In genomic region chr1:132542762-132543306, GRCm38 (mm10) we compare ENCODE assay signal across 7 mouse cellular contexts. TPM values are rescaled to one million over a fixed set of nuclear protein-coding genes. Genes with fewer than 3 reads are reported as not detected.
DNase-seq lines count a peak whose midpoint lies in the region; ATAC-seq lines count a peak whose summit lies in the region.

Cntn2 (minus strand) TSS chr1:132543256.

- WGBS in forebrain, embryonic 15.5 days: under 1% methylated on average over 30 of the region's 30 CpGs
- WGBS in liver, embryonic 12.5 days (ENCODE audit: insufficient replicate concordance): 5% methylated on average over 30 of the region's 30 CpGs

- peak within 1 kb of the TSS; percentile 67 for H3K4me2 ChIP-seq in forebrain, embryonic 15.5 days (replicated peaks)
- H3K4me2 ChIP-seq in liver, embryonic 12.5 days: no peak within 1 kb of the TSS

- peak within 1 kb of the TSS; percentile 51 for H3K4me3 ChIP-seq in forebrain, embryonic 15.5 days
- H3K4me3 ChIP-seq in liver, embryonic 12.5 days: no peak within 1 kb of the TSS

- H3K36me3 ChIP-seq in forebrain, embryonic 15.5 days: no peaks in the 10 kb centered on the region
- no peaks in the 10 kb centered on the region for H3K36me3 ChIP-seq in liver, embryonic 12.5 days

- peak within 1 kb of the TSS; percentile 69 for H3K9ac ChIP-seq in forebrain, embryonic 15.5 days (replicated peaks)
- no peak within 1 kb of the TSS for H3K9ac ChIP-seq in liver, embryonic 12.5 days

- H3K27ac ChIP-seq in forebrain, embryonic 15.5 days (replicated peaks): peak within 1 kb of the TSS; percentile 89
- no peak within 1 kb of the TSS for H3K27ac ChIP-seq in liver, embryonic 12.5 days

- H3K27me3 ChIP-seq in forebrain, embryonic 15.5 days: no peaks in the 10 kb centered on the region
- peaks cover 81% of the 10 kb centered on the region for H3K27me3 ChIP-seq in liver, embryonic 12.5 days (replicated peaks)

- H3K4me1 ChIP-seq in forebrain, embryonic 15.5 days: peaks cover 39% of the 10 kb centered on the region
- peaks cover 4% of the 10 kb centered on the region; the same call in 1 of the 2 replicates for H3K4me1 ChIP-seq in liver, embryonic 12.5 days

- ATAC-seq in cerebellum, adult (ENCODE audit: insufficient number of reproducible peaks, low FRiP score, low TSS enrichment): peak; percentile 84
- ATAC-seq in forebrain, embryonic 15.5 days (replicated peaks): peak; percentile 91
- ATAC-seq in liver, embryonic 12.5 days: no peak

- DNase-seq in ES-CJ7 (ENCODE audit: low read depth, low spot score): peak; percentile 79
- peak in 1 of 2 experiments; percentile 83 for DNase-seq in left cerebral cortex, adult 8-10 months (ENCODE audit: low spot score in 2 of 2)
- peak; percentile 68 for DNase-seq in retina, embryonic 14.5 days (ENCODE audit: low spot score)
- DNase-seq in urinary bladder, postnatal 4 days (ENCODE audit: low spot score in 2 of 2): no peak

- H3K9me3 ChIP-seq in forebrain, embryonic 15.5 days: no peaks in the 10 kb centered on the region
- H3K9me3 ChIP-seq in liver, embryonic 12.5 days (replicated peaks): no peaks in the 10 kb centered on the region

RNA-seq across cellular contexts. Expression of gene Cntn2, which starts in this region (rescaled TPM):
- polyA plus RNA-seq in forebrain, embryonic 15.5 days (2015; fragmentation: Nextera tagmentation; extraction: Ambion mirVana): 117 and 137 TPM in 2 replicates
- total RNA-seq in left cerebral cortex, adult 8-10 months (2022): 100 to 1,000 TPM in 2 of 4 experiments, 10 to 100 TPM in 2; 96.9 to 104 (median 101) TPM
- polyA plus RNA-seq in liver, embryonic 12.5 days (2016; fragmentation: Nextera tagmentation; extraction: Ambion mirVana): 0.02 and 0.19 TPM in 2 replicates

Comparison
In these comparisons a context has a peak if more than half of its experiments do, and no peak if none do; other contexts are left out.
1. RNA of gene Cntn2 (polyA plus RNA-seq): 117 to 137 TPM in forebrain, embryonic 15.5 days; 0.02 to 0.19 TPM in liver, embryonic 12.5 days; every median in the first group is over 10 times any median in the second.
2. DNase-seq: peak in ES-CJ7 (single experiment) and retina, embryonic 14.5 days (single experiment); none in urinary bladder, postnatal 4 days (0 of 2).